Mouse (Mus musculus): ENCODE measurements at regions not wholly inside any gene's neighbourhood (a gene's known extent, or its start where the extent isn't known, plus 50 kb on each side); places are given as distances from the start of the nearest gene placed in this dataset.

GRCm38 (mm10) chr5:12925466-12925865, 199.7 kb upstream of the Sema3a start:
- no peak for DNase-seq (ENCODE audit: low read depth, low spot score)

- no peak for DNase-seq (ENCODE audit: low read depth, low spot score)
Measured at GRCm38 (mm10) chr5:12926289-12926688, 198.9 kb upstream of the Sema3a start.

GRCm38 (mm10) chr5:12927247-12927646, 198.0 kb upstream of the Sema3a start:
- DNase-seq (ENCODE audit: low read depth, low spot score), result no peak

- DNase-seq (ENCODE audit: low read depth, low spot score), result peak; percentile 15
Measured at GRCm38 (mm10) chr5:12937052-12937451, 188.2 kb upstream of the Sema3a start.

GRCm38 (mm10) chr5:12938162-12938852, 186.9 kb upstream of the Sema3a start:
- no peak for DNase-seq (ENCODE audit: low read depth, low spot score)

GRCm38 (mm10) chr5:12944554-12944953, 180.7 kb upstream of the Sema3a start:
- DNase-seq (ENCODE audit: low read depth, low spot score), result no peak

- peak; percentile 19 for DNase-seq (ENCODE audit: low read depth, low spot score)
Measured at GRCm38 (mm10) chr5:12948472-12948871, 176.7 kb upstream of the Sema3a start.

- no peak for DNase-seq (ENCODE audit: low read depth, low spot score)
Measured at GRCm38 (mm10) chr5:12970987-12971386, 154.2 kb upstream of the Sema3a start.

- DNase-seq (ENCODE audit: low read depth, low spot score), result no peak
Measured at GRCm38 (mm10) chr5:12973701-12974100, 151.5 kb upstream of the Sema3a start.

- no peak for DNase-seq (ENCODE audit: low read depth, low spot score)
Measured at GRCm38 (mm10) chr5:12976015-12976742, 149.0 kb upstream of the Sema3a start.

GRCm38 (mm10) chr5:12977875-12978274, 147.3 kb upstream of the Sema3a start:
- DNase-seq (ENCODE audit: low read depth, low spot score), result no peak

GRCm38 (mm10) chr5:12993826-12994225, 131.4 kb upstream of the Sema3a start:
- no peak for DNase-seq (ENCODE audit: low read depth, low spot score)

- DNase-seq (ENCODE audit: low read depth, low spot score), result no peak
Measured at GRCm38 (mm10) chr5:12997440-12997839, 127.8 kb upstream of the Sema3a start.

- peak; percentile 88 for DNase-seq (ENCODE audit: low read depth, low spot score)
Measured at GRCm38 (mm10) chr5:13007132-13007531, 118.1 kb upstream of the Sema3a start.

- no peak for DNase-seq (ENCODE audit: low read depth, low spot score)
Measured at GRCm38 (mm10) chr5:13022270-13022669, 102.9 kb upstream of the Sema3a start.

- no peak for DNase-seq (ENCODE audit: low read depth, low spot score)
Measured at GRCm38 (mm10) chr5:13033332-13033731, 91.9 kb upstream of the Sema3a start.

GRCm38 (mm10) chr5:13036127-13036526, 89.1 kb upstream of the Sema3a start:
- DNase-seq (ENCODE audit: low read depth, low spot score), result no peak

GRCm38 (mm10) chr5:13058883-13059423, 66.3 kb upstream of the Sema3a start:
- peak; percentile 32 for DNase-seq (ENCODE audit: low read depth, low spot score)

GRCm38 (mm10) chr5:13066942-13067341, 58.3 kb upstream of the Sema3a start:
- no peak for DNase-seq (ENCODE audit: low read depth, low spot score)
